Mouse (Mus musculus): ENCODE measurements around the gene Irf6.
A peak's percentile ranks its signal among the peaks of the same experiment; 100 is the strongest.

Gene Irf6

GRCm38 (mm10) chr1:193157111-193157492 is 4.2 kb downstream of the Irf6 start:
- no peak for DNase-seq

DNA sequence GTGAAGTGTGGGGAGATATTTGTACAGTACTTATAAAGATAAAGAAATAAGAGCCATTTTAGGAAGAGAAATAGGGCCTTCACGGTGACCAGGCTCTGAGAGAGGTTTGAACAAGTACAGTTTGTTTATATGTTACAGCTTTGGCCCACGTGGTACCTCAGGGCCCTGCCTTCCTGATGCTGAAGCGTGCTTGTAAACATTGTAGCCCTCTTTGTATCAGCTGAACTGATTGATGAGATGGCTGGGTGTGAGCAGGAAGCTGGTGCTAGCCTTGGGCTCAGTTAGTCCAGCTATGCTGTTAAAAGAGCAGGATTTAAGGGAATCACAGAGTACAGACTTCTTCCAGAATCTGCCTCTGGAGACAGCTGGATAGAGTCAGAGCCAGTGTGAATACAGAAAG is 6.3 kb downstream of the Irf6 start:
- no peak for DNase-seq

- no peak for DNase-seq
Measured at GRCm38 (mm10) chr1:193159613-193160012, 6.7 kb downstream of the Irf6 start.

- DNase-seq = peak; percentile 38
Measured at GRCm38 (mm10) chr1:193160317-193161032, 7.6 kb downstream of the Irf6 start.

DNA sequence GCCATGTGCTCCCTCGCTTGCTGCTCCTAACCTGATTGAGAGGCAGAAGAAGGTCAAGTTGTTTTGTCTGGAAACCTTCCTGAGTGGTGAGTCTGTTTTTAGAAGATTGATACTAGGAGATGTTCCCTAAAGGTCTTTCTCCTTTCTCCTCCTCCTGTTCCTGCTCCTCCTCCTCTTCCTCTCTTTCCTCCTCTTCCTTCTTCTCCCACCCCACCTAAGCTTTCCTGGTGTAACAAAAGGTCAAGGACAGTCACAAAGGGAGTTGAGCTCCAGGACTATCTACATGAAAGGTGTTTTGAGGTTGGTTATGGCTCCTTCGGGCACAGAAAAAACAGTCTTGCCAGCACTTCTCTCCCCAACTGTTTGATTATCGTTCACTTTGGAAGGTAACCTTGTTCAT is 14.8 kb downstream of the Irf6 start, which contains the start of gene A130010J15Rik:
Gene A130010J15Rik, plus strand, starts transcription at position 301 of the 400 bp plus-strand sequence.
- DNase-seq = no peak

GRCm38 (mm10) chr1:193169228-193169627 is 16.3 kb downstream of the Irf6 start:
- DNase-seq = no peak

DNA sequence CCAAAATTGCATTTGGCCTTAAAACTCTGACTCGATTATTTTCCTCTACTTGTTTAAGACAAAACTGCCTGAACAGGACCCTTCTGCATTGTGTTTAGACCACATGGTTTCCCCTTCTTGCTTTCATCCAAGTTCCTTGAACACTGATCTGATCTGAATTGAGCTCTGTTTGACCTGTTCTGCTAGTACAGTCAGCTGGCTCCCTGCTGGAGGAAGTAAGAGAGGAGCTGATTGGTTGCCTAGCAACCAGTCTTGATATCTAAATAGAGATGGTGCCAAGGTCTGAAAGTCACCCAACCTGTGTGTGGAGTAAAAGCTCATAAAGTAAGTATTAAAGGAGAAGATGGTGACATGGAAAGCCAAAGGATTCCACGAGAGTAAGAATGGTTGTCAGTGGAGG is 16.9 kb downstream of the Irf6 start:
- DNase-seq = no peak

GRCm38 (mm10) chr1:193172991-193173809 is 20.3 kb downstream of the Irf6 start:
- DNase-seq = peak; percentile 95

DNA sequence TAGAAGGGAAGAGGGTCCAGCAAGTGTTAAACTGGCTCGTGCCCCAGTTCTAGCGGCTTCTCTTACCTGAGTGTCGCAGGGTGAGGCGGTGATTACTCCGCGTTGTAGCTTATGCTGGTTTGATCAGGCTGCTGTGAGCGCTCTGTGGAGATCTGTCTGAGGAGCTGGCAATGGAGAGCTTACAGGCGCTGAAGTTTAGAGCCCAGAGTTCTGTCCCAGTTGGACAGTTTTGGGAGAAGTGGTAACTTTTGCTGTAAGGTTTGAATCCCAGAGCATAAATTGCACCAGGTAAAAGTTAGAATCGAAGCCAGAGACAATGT is 20.9 kb downstream of the Irf6 start:
- DNase-seq = no peak

DNA sequence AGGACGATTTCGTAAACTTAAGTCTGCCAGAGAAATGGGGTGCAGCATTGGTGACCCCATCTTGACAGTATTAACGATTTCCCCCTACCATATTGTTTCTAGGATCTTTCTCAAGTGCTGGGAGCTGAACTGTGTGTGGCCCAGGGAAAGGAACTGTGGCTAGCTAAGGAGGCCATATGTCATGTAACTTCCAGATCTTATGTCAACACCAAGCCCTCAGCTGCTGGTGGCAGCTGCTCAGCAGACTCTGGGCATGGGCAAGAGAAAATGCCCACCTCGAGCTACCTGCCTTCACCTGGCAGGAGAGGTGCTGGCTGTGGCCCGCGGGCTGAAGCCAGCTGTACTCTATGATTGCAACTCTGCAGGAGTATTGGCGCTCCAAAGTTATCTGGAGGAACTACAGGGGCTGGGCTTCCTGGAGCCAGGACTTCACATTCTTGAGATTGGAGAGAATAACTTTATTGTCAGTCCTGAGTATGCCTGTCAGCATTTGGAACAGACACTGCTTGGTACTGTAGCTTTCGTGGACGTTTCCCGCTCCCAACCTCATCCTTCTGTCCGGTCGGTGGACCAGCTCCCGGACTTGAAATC is 21.3 kb downstream of the Irf6 start:
- DNase-seq = no peak

GRCm38 (mm10) chr1:193181104-193181503 is 28.2 kb downstream of the Irf6 start:
- no peak for DNase-seq

- no peak for DNase-seq
Measured at GRCm38 (mm10) chr1:193188257-193188656, 35.3 kb downstream of the Irf6 start.

- DNase-seq = no peak
Measured at GRCm38 (mm10) chr1:193189151-193189621, 36.3 kb downstream of the Irf6 start.

- DNase-seq = no peak
Measured at GRCm38 (mm10) chr1:193189771-193190170, 36.9 kb downstream of the Irf6 start.

DNA sequence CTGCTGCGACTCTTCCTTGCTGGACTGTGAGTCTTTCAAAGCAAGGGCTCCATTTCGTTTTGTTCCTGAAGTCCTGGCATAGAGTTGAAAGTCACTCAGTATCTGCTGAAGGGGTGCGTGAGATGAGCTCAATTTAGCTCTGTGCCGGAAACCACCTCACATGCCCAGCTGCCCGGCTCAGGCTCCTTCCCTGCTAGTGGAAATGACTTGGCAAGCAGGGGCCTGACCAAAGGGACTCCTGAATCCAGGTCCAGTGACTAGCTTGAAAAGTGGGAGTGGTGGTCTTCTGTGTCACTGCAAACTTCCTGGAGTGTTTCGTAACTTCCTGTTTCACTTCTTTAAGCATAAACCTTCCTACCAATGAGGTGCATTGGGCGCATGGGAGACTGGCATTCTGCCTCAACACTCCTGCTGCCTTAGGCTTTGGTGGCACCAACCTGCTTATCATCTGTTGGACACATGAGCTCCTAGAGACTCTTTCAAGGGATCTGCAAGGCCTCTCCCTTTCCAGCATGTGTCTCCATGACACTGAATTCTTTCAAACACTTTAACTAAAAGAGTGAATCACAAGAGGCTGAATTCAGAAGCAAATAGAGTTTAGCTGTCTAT is 38.9 kb downstream of the Irf6 start:
- DNase-seq = no peak

- no peak for DNase-seq
Measured at GRCm38 (mm10) chr1:193194416-193195140, 41.7 kb downstream of the Irf6 start.

DNA sequence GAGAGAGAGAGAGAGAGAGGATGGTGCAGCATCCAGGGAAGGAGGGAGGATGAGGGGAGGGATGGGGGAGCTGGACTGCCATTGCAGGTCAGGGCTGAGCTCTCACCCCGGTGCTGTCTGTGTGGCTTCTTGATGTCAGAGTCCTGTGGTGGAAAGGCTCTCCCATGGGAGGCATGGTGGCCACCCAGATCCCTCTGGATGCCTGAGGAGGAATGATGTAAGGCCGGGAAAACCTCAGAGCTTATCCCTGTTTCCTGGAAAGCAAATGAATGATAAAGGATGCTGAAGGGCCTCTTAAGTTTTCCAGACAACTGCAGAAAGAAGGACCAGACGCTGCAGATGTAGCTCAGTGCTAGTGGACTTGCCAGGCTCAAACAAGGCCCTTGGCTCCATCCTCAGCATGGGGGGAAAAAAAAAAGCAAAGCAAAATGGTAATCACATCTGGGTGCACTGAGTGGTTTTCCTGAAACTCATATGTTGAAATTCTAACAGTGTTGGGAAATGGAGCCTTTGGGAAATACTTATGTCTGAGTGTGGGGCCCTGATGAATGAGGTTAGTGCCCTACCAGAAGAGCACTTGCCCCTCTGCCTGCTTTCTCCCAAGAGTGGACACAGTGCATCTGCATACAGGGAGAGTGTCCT is 42.4 kb downstream of the Irf6 start:
- DNase-seq = no peak

GRCm38 (mm10) chr1:193197494-193198205 is 44.7 kb downstream of the Irf6 start:
- no peak for DNase-seq

- DNase-seq = no peak
Measured at GRCm38 (mm10) chr1:193198312-193198711, 45.4 kb downstream of the Irf6 start.

- DNase-seq = no peak
Measured at GRCm38 (mm10) chr1:193200640-193201382, 47.9 kb downstream of the Irf6 start.

DNA sequence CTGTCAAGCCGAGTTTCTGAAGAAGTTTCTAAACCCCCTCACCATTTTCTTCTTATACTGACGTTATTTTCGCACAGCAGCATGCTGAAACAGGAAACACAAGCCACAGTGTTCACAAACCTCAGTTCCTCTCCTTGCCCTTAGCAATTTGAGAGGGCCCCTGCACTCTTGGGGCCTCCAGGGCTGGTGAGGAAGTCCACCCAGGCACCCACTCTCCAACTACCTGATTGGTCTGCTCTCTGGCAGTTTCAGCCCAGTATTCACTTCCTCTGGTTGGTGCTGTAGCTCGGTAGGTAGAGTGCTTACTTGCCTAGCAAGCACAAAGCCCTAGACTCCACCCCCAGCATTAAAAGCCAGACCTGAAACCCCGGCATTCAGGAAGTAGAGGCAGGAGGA is 48.5 kb downstream of the Irf6 start, which contains the start of gene Traf3ip3:
Gene Traf3ip3, minus strand, starts transcription at position 321 of the 396 bp plus-strand sequence.
- no peak for DNase-seq
